Mouse (Mus musculus) olfactory bulb, adult 2 months (tissue): Measurements from ENCODE around the gene Acap3.

Experiments used
- CTCF ChIP-seq: fragments of 200-500 bp; IDR thresholded peaks from 2 replicates; pipeline ENCODE4 v1.5.1; 2012; ENCODE audit warnings: low read depth, mild to moderate bottlenecking, low read length, moderate library complexity; ENCODE audit not compliant: insufficient read depth
- POLR2A ChIP-seq: fragments of 200-500 bp; IDR thresholded peaks from 2 replicates; pipeline ENCODE4 v1.6.1; 2012; ENCODE audit warnings: mild to moderate bottlenecking, low read depth, low read length, moderate library complexity; ENCODE audit not compliant: insufficient read depth

DNA sequence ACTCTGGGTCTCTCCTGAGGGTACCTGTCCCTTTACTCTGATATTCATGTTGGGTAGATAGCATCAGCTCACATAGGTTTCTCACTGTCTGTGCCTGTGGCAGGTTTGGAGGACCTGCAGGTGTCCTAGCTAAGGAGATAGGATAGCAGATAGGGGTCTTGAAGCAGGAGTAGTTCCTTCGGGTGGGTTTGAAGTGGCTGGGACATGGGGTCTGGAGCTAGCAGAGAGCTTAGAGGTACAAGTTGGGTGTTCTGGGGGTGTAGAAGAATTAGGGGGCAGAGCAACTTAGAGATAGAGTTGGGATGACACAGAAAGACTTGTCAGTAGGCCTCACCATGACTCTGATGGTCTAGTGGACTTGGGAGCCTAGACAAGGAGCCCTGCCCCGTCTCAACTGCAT, 42.2 kb upstream of the Acap3 start:
- TF ChIP-seq CTCF (no peak), POLR2A (no peak)
